Mouse (Mus musculus) embryonic facial prominence, embryonic 10.5 days (tissue): Measurements from ENCODE around the gene Mag. TPM values are rescaled to one million over a fixed set of nuclear protein-coding genes. Genes with fewer than 3 reads are reported as not detected.

ENCODE experiments used
- DNase-seq: peaks from one replicate; pipeline ENCODE4 v3.0.0-alpha.2; 2017; ENCODE audit warnings: low spot score
- H3K27ac ChIP-seq: fragments of 300-500 bp; sonication (generic); replicated peaks from 2 replicates; pipeline ENCODE4 v1.5.1; 2016; ENCODE audit warnings: mild to moderate bottlenecking
- H3K27me3 ChIP-seq: fragments of 300-500 bp; sonication (generic); replicated peaks from 2 replicates; pipeline ENCODE4 v1.6.1; 2016; ENCODE audit warnings: low read depth, mild to moderate bottlenecking; ENCODE audit not compliant: poor library complexity, severe bottlenecking
- H3K36me3 ChIP-seq: fragments of 300-500 bp; sonication (generic); replicated peaks from 2 replicates; pipeline ENCODE4 v1.6.1; 2016; ENCODE audit warnings: mild to moderate bottlenecking, moderate library complexity
- H3K4me1 ChIP-seq: fragments of 300-500 bp; sonication (generic); 2 replicates; pipeline ENCODE4 v1.6.1; 2016
- H3K4me3 ChIP-seq: fragments of 300-500 bp; sonication (generic); 2 replicates; pipeline ENCODE4 v1.5.1; 2016; ENCODE audit warnings: mild to moderate bottlenecking, moderate library complexity
- H3K9me3 ChIP-seq: fragments of 300-500 bp; sonication (generic); 2 replicates; pipeline ENCODE4 v1.6.1; 2016; ENCODE audit warnings: mild to moderate bottlenecking
- WGBS: fragments of 180-500 bp; shearing (Covaris S2); methylation state at CpG from one replicate; pipeline ENCODE4 v1.1.7; 2016; 5-methylcytosine and 5-hydroxymethylcytosine counted together
- polyA plus RNA-seq: library from polyadenylated mRNA; unstranded; fragments of >200 nt; fragmentation: Nextera tagmentation; extraction: Ambion mirVana; gene quantifications from 2 replicates; pipeline ENCODE4 v1.2.1, GENCODE M21; 2016

Gene Mag
- polyA plus RNA-seq, 1 experiment from 2014 or later = 0.32 TPM

- H3K27me3 ChIP-seq = peaks cover 26% of the 10 kb centered on the region
- H3K9me3 ChIP-seq = no peaks in the 10 kb centered on the region; the same call in 1 of the 2 replicates
- no peak overlapping the region for H3K27ac ChIP-seq
- no peak overlapping the region for H3K4me3 ChIP-seq
- peaks cover 9% of the 10 kb centered on the region; the same call in 1 of the 2 replicates for H3K4me1 ChIP-seq
- 74% methylated on average over 1 of the region's 1 CpGs for WGBS
- no peaks in the 10 kb centered on the region for H3K36me3 ChIP-seq
- DNase-seq = no peak
Observed at GRCm38 (mm10) chr7:30857746-30858145, 56.9 kb downstream of the Mag start.

DNA sequence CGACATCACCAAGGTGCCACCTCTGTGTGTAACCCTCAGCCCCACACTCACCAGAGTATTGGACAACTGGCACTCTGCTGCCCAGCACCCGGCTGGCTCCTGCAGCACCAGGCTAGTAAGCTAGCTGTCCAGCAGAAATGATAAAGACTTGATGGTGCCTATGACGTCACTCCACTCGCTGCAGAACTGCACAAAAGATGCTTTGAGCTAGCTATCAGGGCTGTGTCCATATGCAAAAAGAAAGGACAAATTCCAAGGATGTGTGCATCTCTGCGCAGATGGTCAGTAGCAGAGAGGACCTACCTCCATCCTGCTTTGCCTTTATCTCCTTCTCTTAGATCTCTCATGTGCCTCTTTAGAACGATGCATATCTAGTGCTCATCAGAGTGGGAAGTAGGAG, 58.6 kb downstream of the Mag start, which contains the start of gene Ffar3:
Ffar3 (minus strand) TSS at position 101 of the 400 bp plus-strand sequence.
- no peak for DNase-seq
- 85% methylated on average over 6 of the region's 6 CpGs for WGBS

DNA sequence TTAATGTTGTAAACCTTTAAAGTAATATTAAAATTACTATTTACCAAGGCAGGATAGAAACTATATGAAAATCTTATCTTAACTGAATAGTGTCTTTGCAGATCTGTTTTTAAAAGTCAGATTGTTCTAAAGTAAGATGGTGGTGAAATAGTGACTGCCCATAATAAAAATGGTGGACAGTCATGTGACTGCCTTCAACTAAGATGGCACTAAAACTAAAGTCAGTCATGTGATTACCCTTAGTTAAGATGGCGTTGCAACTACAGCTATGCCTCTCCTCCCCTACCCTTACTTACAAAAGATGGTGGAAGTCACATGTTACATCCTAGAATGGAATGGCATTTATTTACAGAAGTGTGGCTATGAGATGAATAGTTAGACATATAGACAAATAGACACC, 63.3 kb downstream of the Mag start:
- Histone ChIP-seq H3K4me1 (0 out of 2 replicates have a peak, but pooled peaks cover 2% of the 10 kb centered on the region), H3K4me3 (no peak overlapping the region), H3K36me3 (no peaks in the 10 kb centered on the region), H3K9me3 (no peaks in the 10 kb centered on the region), H3K27ac (no peak overlapping the region), H3K27me3 (peaks cover 16% of the 10 kb centered on the region; the same call in 1 of the 2 replicates)
- DNase-seq = no peak
- WGBS = 80% methylated on average over 1 of the region's 1 CpGs

More for the DNA sequence above, 58.6 kb downstream of the Mag start, which contains the start of gene Ffar3:
- H3K4me3 ChIP-seq = no peak within 1 kb of the TSS
- H3K9me3 ChIP-seq = no peaks in the 10 kb centered on the region
- H3K36me3 ChIP-seq = no peaks in the 10 kb centered on the region
- H3K27ac ChIP-seq = no peak within 1 kb of the TSS
- H3K27me3 ChIP-seq = peaks cover 23% of the 10 kb centered on the region
- peaks cover 9% of the 10 kb centered on the region; the same call in 1 of the 2 replicates for H3K4me1 ChIP-seq

Other genes starting within 250 kb of the Mag start
- gene Haus5, start 249.9 kb downstream of the Mag start, polyA plus RNA-seq = 79.6 and 80.3 TPM in 2 replicates
- not detected in 2 replicates for gene Pmis2, start 243.3 kb downstream of the Mag start, polyA plus RNA-seq
- not detected in 2 replicates for gene 2200002J24Rik, start 215.9 kb downstream of the Mag start, polyA plus RNA-seq
- 0.53 and 0.77 TPM in 2 replicates for gene Atp4a, start 202.7 kb downstream of the Mag start, polyA plus RNA-seq
- 147 and 151 TPM in 2 replicates for gene Tmem147, start 185.3 kb downstream of the Mag start, polyA plus RNA-seq
- 0.36 and 0.59 TPM in 2 replicates for gene Gapdhs, start 171.2 kb downstream of the Mag start, polyA plus RNA-seq
- 0.68 and 1.0 TPM in 2 replicates for gene Sbsn, start 163.4 kb downstream of the Mag start, polyA plus RNA-seq
- gene Dmkn, start 151.1 kb downstream of the Mag start, polyA plus RNA-seq = not detected in 2 replicates
- gene Krtdap, start 127.0 kb downstream of the Mag start, polyA plus RNA-seq = not detected in 2 replicates
- not detected in 2 replicates for gene Ffar2, start 91.1 kb downstream of the Mag start, polyA plus RNA-seq
- gene Ffar3, start 58.7 kb downstream of the Mag start, polyA plus RNA-seq = not detected in 2 replicates
- gene Ffar1, start 53.3 kb downstream of the Mag start, polyA plus RNA-seq = 0.05 TPM in 1 of 2 replicates, not detected in the other
- gene Cd22, start 34.5 kb downstream of the Mag start, polyA plus RNA-seq = 0.08 and 0.27 TPM in 2 replicates
- gene Hamp2, start 9.8 kb upstream of the Mag start, polyA plus RNA-seq = not detected in 2 replicates
- gene Hamp, start 29.2 kb upstream of the Mag start, polyA plus RNA-seq = not detected in 2 replicates
- gene Usf2, start 41.9 kb upstream of the Mag start, polyA plus RNA-seq = 25.1 and 29.6 TPM in 2 replicates
- 33.1 and 33.4 TPM in 2 replicates for gene Lsr, start 58.6 kb upstream of the Mag start, polyA plus RNA-seq
- gene Fam187b, start 58.9 kb upstream of the Mag start, polyA plus RNA-seq = 2.9 and 3.3 TPM in 2 replicates
- 9.1 and 9.5 TPM in 2 replicates for gene Fxyd5, start 127.6 kb upstream of the Mag start, polyA plus RNA-seq
- gene Fxyd7, start 136.6 kb upstream of the Mag start, polyA plus RNA-seq = 0.55 and 3.1 TPM in 2 replicates
- gene Fxyd1, start 142.3 kb upstream of the Mag start, polyA plus RNA-seq = 9.8 and 12.2 TPM in 2 replicates
- 2.5 and 2.8 TPM in 2 replicates for gene Lgi4, start 144.5 kb upstream of the Mag start, polyA plus RNA-seq
- gene Fxyd3, start 161.8 kb upstream of the Mag start, polyA plus RNA-seq = 7.5 and 8.8 TPM in 2 replicates
- 4.0 and 4.3 TPM in 2 replicates for gene Hpn, start 200.4 kb upstream of the Mag start, polyA plus RNA-seq
- 1.2 and 1.3 TPM in 2 replicates for gene Scn1b, start 212.1 kb upstream of the Mag start, polyA plus RNA-seq
- 96.1 and 102 TPM in 2 replicates for gene Gramd1a, start 241.0 kb upstream of the Mag start, polyA plus RNA-seq